Mouse (Mus musculus): ENCODE results near the gene Guk1. TPM values are rescaled to one million over a fixed set of nuclear protein-coding genes. Genes with fewer than 3 reads are reported as not detected.

The Guk1 gene
- polyA plus RNA-seq (2014; fragmentation: Nextera tagmentation; extraction: Ambion mirVana) = 121 and 139 TPM in 2 replicates

DNA sequence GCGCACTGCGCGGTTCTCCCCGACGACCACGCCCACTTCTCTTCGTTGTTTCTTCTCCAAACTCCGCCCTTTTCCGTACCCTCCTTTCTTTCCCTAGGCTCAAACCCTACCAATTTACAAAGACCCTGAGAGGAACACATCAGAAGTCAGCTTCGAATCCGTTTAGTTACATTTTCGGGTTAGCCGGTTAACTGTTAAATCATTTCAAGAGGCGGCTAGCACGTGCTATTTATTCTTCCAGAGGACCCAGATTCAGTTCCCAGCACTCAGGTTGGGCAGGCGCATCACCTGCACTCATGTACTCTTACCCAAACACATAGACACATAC lies at the start of gene Guk1:
Guk1 (minus strand) TSS at position 154 of the 328 bp plus-strand sequence.
- H3K27me3 ChIP-seq (ENCODE audit: control insufficient read depth, insufficient read depth, low read length) = no peaks in the 10 kb centered on the region
- DNase-seq (ENCODE audit: low spot score) (no peak), ATAC-seq (replicated peaks; ENCODE audit: insufficient number of reproducible peaks, low FRiP score, low TSS enrichment, low read depth) (no peak)
- H3K4me2 ChIP-seq (ENCODE audit: low read depth, low read length) = peak within 1 kb of the TSS; percentile 72
- peak within 1 kb of the TSS; percentile 73 for H3K9ac ChIP-seq (replicated peaks; ENCODE audit: low read length)
- no peaks in the 10 kb centered on the region for H3K9me3 ChIP-seq (replicated peaks; ENCODE audit: control insufficient read depth, low read length)
- no peaks in the 10 kb centered on the region for H3K4me1 ChIP-seq (ENCODE audit: control insufficient read depth, insufficient read depth, low read length)
- peak within 1 kb of the TSS; percentile 64 for H3K4me3 ChIP-seq (ENCODE audit: low read depth, low read length)
- no peaks in the 10 kb centered on the region for H3K36me3 ChIP-seq (replicated peaks; ENCODE audit: control insufficient read depth, insufficient read depth, low read depth, low read length)
- H3K27ac ChIP-seq (replicated peaks; ENCODE audit: low read depth, low read length) = peak within 1 kb of the TSS; percentile 75
- 5% methylated on average over 16 of the region's 16 CpGs for WGBS

DNA sequence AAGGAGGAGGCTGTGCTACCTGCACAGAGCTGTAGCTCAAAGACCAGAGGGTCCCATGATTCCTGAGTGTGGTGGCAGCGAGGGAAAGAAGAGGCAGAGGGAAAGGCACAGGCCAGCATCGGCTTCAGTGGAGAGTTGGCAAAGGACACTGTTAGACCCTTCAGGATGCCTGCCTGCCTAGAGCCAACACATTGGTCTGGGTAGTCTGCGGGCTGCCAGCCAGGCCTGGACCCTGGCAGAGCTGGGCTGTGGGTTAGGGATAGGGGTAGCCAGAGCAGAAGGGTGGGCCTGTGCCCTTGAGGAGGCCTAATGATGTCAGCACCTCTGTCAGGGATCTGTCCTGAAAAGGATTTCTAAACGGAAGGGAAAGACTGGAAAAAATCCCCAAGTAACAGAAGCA lies 47.8 kb upstream of the Guk1 start:
- Histone ChIP-seq H3K27me3 (ENCODE audit: control insufficient read depth, insufficient read depth, low read length) (peaks cover 2% of the 10 kb centered on the region; the same call in 1 of the 2 replicates), H3K4me3 (ENCODE audit: low read depth, low read length) (no peak overlapping the region), H3K36me3 (replicated peaks; ENCODE audit: control insufficient read depth, insufficient read depth, low read depth, low read length) (no peaks in the 10 kb centered on the region), H3K9me3 (replicated peaks; ENCODE audit: control insufficient read depth, low read length) (no peaks in the 10 kb centered on the region), H3K9ac (replicated peaks; ENCODE audit: low read length) (no peak overlapping the region), H3K4me1 (ENCODE audit: control insufficient read depth, insufficient read depth, low read length) (peaks cover 5% of the 10 kb centered on the region), H3K4me2 (ENCODE audit: low read depth, low read length) (no peak overlapping the region), H3K27ac (replicated peaks; ENCODE audit: low read depth, low read length) (no peak overlapping the region)
- WGBS = 76% methylated on average over 4 of the region's 4 CpGs
- DNase-seq (ENCODE audit: low spot score) = no peak
- ATAC-seq (replicated peaks; ENCODE audit: insufficient number of reproducible peaks, low FRiP score, low TSS enrichment, low read depth) = 0 out of 2 replicates have a peak, but pooled peaks have one; percentile 41

DNA sequence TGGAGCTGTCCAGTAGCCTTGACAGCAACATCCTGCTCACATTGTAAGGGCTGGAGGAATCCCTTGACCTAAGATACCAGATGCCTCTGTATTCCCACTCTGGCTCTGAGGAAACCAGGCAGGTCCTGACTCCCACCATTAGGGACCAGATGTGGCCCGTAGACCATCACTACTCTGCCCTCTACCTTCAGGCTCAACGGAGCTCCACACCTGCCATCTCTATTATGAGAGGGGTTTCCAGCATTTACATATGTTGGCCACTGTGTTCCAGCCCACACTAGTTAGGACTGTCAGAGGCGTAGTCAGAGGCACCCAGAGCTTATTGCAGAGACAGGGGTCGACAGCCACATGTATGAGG lies 47.4 kb upstream of the Guk1 start:
- no peaks in the 10 kb centered on the region for H3K9me3 ChIP-seq (replicated peaks; ENCODE audit: control insufficient read depth, low read length)
- H3K36me3 ChIP-seq (replicated peaks; ENCODE audit: control insufficient read depth, insufficient read depth, low read depth, low read length) = no peaks in the 10 kb centered on the region
- H3K27me3 ChIP-seq (ENCODE audit: control insufficient read depth, insufficient read depth, low read length) = peaks cover 2% of the 10 kb centered on the region; the same call in 1 of the 2 replicates
- no peak overlapping the region for H3K4me2 ChIP-seq (ENCODE audit: low read depth, low read length)
- H3K27ac ChIP-seq (replicated peaks; ENCODE audit: low read depth, low read length) = no peak overlapping the region
- DNase-seq (ENCODE audit: low spot score) (no peak), ATAC-seq (replicated peaks; ENCODE audit: insufficient number of reproducible peaks, low FRiP score, low TSS enrichment, low read depth) (peak; percentile 5; the same call in 1 of the 2 replicates)
- no peak overlapping the region for H3K9ac ChIP-seq (replicated peaks; ENCODE audit: low read length)
- no peak overlapping the region for H3K4me3 ChIP-seq (ENCODE audit: low read depth, low read length)
- WGBS = 50% methylated on average over 4 of the region's 4 CpGs
- H3K4me1 ChIP-seq (ENCODE audit: control insufficient read depth, insufficient read depth, low read length) = peaks cover 5% of the 10 kb centered on the region

DNA sequence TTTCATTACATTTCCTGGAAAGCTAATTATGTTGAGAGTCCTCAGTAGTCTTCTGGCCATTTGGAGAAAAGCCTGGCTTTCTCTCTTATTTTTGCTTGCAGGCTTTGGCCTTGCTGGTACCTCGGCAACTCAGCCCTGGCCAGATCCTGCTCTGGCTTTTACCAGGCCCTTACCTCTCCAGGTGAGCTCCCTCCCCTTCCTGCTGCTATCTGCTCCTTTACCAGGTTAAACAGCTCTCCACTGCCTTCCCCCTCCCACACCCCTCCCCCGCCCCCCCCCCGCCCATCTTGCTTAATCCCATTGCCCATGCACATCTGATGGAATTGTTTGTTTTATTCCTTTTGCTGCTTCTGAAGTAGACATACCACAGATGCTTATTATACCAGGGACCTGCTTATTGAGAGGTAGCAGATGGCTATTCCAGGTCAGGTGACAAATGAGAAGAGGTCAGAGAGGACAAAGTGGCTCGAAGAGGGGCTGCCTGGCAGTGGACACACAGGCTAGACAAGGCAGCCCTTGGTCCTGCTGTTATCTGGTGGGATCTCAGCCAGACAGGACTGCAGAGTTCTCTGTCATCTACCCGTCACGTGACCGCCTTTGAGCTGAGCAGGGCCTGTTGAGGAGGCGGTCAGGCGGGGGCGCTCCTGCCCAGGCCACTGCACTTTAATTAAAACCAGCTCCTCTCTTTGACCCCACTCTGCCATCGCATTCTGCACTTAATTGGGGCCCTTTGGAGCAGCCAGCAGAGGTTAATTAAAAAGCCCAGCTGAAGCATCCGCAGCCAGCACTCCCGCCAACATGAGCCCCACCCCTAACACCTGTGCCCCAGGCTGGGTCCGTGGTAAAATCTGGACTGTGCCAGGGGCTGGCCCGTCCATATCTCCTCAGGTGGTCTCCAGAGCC lies 46.8 kb upstream of the Guk1 start:
- Histone ChIP-seq H3K4me1 (ENCODE audit: control insufficient read depth, insufficient read depth, low read length) (peaks cover 5% of the 10 kb centered on the region), H3K4me3 (ENCODE audit: low read depth, low read length) (no peak overlapping the region), H3K4me2 (ENCODE audit: low read depth, low read length) (no peak overlapping the region), H3K27ac (replicated peaks; ENCODE audit: low read depth, low read length) (no peak overlapping the region), H3K36me3 (replicated peaks; ENCODE audit: control insufficient read depth, insufficient read depth, low read depth, low read length) (no peaks in the 10 kb centered on the region), H3K27me3 (ENCODE audit: control insufficient read depth, insufficient read depth, low read length) (peaks cover 2% of the 10 kb centered on the region; the same call in 1 of the 2 replicates), H3K9me3 (replicated peaks; ENCODE audit: control insufficient read depth, low read length) (no peaks in the 10 kb centered on the region), H3K9ac (replicated peaks; ENCODE audit: low read length) (no peak overlapping the region)
- DNase-seq (ENCODE audit: low spot score) (peak; percentile 74), ATAC-seq (replicated peaks; ENCODE audit: insufficient number of reproducible peaks, low FRiP score, low TSS enrichment, low read depth) (peak; percentile 75)
- WGBS = 3% methylated on average over 14 of the region's 15 CpGs

DNA sequence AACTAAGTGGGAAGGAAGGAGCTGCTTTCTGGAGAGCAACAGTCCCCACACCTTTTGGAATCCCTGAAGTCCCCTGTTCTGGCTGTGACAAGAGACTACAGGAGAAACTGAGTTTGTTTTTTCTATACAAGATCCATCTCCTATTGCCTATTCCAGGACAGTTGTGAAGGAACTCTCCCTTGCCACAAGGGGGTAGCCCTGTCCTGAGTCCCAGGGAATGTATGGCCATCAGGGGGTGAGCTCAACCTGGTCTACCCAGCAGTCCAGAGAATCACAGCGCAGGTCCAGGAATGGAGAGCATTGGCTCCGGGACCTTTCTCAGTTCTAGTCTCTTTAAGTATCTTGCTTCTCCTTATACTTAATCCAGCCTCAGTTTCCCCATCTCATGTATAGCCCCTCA lies 40.8 kb upstream of the Guk1 start:
- Histone ChIP-seq H3K4me3 (ENCODE audit: low read depth, low read length) (no peak overlapping the region), H3K27ac (replicated peaks; ENCODE audit: low read depth, low read length) (no peak overlapping the region), H3K27me3 (ENCODE audit: control insufficient read depth, insufficient read depth, low read length) (no peaks in the 10 kb centered on the region; the same call in 1 of the 2 replicates), H3K4me1 (ENCODE audit: control insufficient read depth, insufficient read depth, low read length) (no peaks in the 10 kb centered on the region), H3K4me2 (ENCODE audit: low read depth, low read length) (no peak overlapping the region), H3K9me3 (replicated peaks; ENCODE audit: control insufficient read depth, low read length) (no peaks in the 10 kb centered on the region), H3K9ac (replicated peaks; ENCODE audit: low read length) (no peak overlapping the region), H3K36me3 (replicated peaks; ENCODE audit: control insufficient read depth, insufficient read depth, low read depth, low read length) (no peaks in the 10 kb centered on the region)
- no peak for DNase-seq (ENCODE audit: low spot score)
- no peak for ATAC-seq (replicated peaks; ENCODE audit: insufficient number of reproducible peaks, low FRiP score, low TSS enrichment, low read depth)
- WGBS = 48% methylated on average over 2 of the region's 2 CpGs

DNA sequence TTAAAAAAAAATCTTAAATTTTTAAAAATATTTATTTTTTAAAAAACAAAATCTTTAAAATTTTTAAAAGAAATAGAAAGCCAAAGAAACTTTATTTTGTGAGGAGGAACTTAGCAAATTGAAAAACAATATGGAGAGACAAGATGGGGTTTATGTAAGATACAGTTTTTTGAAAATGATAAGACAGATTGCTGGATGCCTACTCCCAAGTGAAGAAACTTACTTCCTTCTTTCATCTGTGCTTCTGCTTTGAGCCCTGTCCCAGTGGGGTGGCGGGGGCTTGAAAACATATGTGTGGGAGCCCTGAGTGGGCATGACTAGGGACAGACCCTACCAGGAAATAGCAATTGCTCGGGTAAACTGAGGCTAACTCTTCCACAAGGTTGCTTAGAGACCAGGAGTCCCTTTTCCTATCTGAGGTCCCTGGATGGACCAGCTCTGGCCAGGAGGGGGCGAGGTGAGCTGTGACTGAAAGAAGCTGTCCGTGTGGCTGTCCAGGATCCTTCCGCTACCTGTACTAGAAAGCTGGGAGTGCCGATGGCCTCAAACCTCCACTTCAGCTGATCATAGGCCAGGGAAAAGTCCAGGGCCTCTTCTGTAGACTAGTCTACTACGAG lies 38.2 kb upstream of the Guk1 start:
- no peak overlapping the region for H3K4me2 ChIP-seq (ENCODE audit: low read depth, low read length)
- peaks cover 6% of the 10 kb centered on the region for H3K4me1 ChIP-seq (ENCODE audit: control insufficient read depth, insufficient read depth, low read length)
- ATAC-seq (replicated peaks; ENCODE audit: insufficient number of reproducible peaks, low FRiP score, low TSS enrichment, low read depth) (no peak), DNase-seq (ENCODE audit: low spot score) (peak; percentile 74)
- H3K27me3 ChIP-seq (ENCODE audit: control insufficient read depth, insufficient read depth, low read length) = no peaks in the 10 kb centered on the region
- no peaks in the 10 kb centered on the region for H3K36me3 ChIP-seq (replicated peaks; ENCODE audit: control insufficient read depth, insufficient read depth, low read depth, low read length)
- no peak overlapping the region for H3K27ac ChIP-seq (replicated peaks; ENCODE audit: low read depth, low read length)
- no peaks in the 10 kb centered on the region for H3K9me3 ChIP-seq (replicated peaks; ENCODE audit: control insufficient read depth, low read length)
- H3K9ac ChIP-seq (replicated peaks; ENCODE audit: low read length) = no peak overlapping the region
- H3K4me3 ChIP-seq (ENCODE audit: low read depth, low read length) = no peak overlapping the region
- WGBS = 12% methylated on average over 7 of the region's 7 CpGs

DNA sequence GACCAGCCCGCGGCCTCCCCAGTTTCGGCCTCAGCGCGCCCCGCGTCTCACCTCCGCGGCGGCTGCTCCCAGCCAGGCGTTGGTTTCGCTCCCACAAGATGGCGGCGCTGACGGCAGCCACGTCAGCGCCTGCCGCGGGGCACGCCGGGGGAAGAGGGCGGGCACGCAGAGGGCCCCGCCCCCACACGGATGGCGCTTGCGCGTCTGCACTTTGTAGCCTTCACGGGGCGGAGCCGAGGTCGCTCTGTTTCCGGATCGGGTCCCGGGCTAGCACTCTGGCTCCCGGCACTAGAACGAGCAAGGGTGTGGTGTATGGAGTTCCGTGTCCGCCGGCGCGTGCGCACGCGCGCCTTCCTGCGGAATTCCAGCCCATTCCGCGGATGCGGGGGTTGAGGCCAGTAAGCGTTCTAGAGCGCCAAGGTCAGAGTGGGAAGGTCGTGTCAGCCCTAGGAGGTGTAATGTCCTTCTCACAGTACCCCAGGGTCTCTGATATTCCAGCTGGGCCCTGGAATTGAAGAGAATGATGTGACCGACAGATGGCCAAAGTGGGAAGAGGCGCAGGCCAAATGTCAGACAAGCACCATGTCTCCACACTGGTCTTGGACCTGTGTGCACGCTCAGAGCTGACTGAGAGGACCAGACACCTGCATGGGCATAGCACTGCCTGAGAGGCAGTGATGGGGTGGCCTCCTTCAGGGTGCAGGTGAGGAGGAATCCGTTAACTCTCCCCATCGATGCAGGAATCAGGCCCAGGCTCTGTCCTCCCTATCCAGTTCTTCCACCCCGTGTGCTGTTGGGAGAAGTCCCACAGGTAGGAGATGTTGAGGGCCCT lies 36.3 kb upstream of the Guk1 start, which contains the start of gene Arf1:
Arf1 (minus strand) TSS at position 149 of the 832 bp plus-strand sequence.
- Histone ChIP-seq H3K27ac (replicated peaks; ENCODE audit: low read depth, low read length) (peak within 1 kb of the TSS; percentile 84), H3K9me3 (replicated peaks; ENCODE audit: control insufficient read depth, low read length) (no peaks in the 10 kb centered on the region), H3K4me1 (ENCODE audit: control insufficient read depth, insufficient read depth, low read length) (peaks cover 7% of the 10 kb centered on the region), H3K4me3 (ENCODE audit: low read depth, low read length) (peak within 1 kb of the TSS; percentile 97), H3K4me2 (ENCODE audit: low read depth, low read length) (peak within 1 kb of the TSS; percentile 86), H3K9ac (replicated peaks; ENCODE audit: low read length) (peak within 1 kb of the TSS; percentile 95), H3K27me3 (ENCODE audit: control insufficient read depth, insufficient read depth, low read length) (no peaks in the 10 kb centered on the region), H3K36me3 (replicated peaks; ENCODE audit: control insufficient read depth, insufficient read depth, low read depth, low read length) (no peaks in the 10 kb centered on the region)
- ATAC-seq (replicated peaks; ENCODE audit: insufficient number of reproducible peaks, low FRiP score, low TSS enrichment, low read depth) (peak; percentile 94), DNase-seq (ENCODE audit: low spot score) (peak; percentile 98)
- 4% methylated on average over 59 of the region's 59 CpGs for WGBS

Measured in embryonic facial prominence, embryonic 11.5 days (tissue).